Mouse (Mus musculus) olfactory bulb, adult 2 months (tissue): ENCODE measurements around the gene Ptprn2.

Experiments
- CTCF ChIP-seq: fragments of 200-500 bp; IDR thresholded peaks from 2 replicates; pipeline ENCODE4 v1.5.1; 2012; ENCODE audit warnings: low read depth, mild to moderate bottlenecking, low read length, moderate library complexity; ENCODE audit not compliant: insufficient read depth
- POLR2A ChIP-seq: fragments of 200-500 bp; IDR thresholded peaks from 2 replicates; pipeline ENCODE4 v1.6.1; 2012; ENCODE audit warnings: mild to moderate bottlenecking, low read depth, low read length, moderate library complexity; ENCODE audit not compliant: insufficient read depth

- TF ChIP-seq CTCF: no peak
- no peak for TF ChIP-seq POLR2A
These were observed 771.3 kb downstream of the Ptprn2 start for GRCm38 (mm10) chr12:117256849-117257204.
